Mouse (Mus musculus): ENCODE measurements around the gene Lhx2.

DNA sequence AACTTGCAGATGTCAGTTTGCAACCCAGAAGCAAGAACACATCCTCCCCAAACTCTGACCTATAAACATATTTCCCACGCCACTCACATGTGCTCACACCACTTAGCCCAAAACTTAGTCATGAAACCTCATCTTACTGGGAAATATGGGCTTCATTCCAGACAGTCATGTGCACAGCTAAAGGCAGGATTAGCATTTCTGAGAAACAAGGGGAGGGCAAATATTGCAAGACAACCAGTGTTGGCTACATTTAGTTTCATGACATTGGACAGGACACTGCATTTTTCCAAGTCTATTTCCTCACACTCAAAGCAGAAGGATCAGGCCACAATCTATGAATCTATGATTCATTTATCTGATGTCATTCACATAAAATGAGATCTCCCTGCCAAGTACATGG, 47.6 kb upstream of the Lhx2 start:
- TF ChIP-seq CTCF (IDR thresholded peaks at IDR 0.05; ENCODE audit: low read depth, low read length) (no peak), POLR2A (IDR thresholded peaks at IDR 0.05; ENCODE audit: borderline replicate concordance, low read depth, low read length) (no peak)
